Mouse (Mus musculus) embryonic facial prominence, embryonic 13.5 days (tissue): ENCODE measurements at regions not wholly inside any gene's neighbourhood (a gene's known extent, or its start where the extent isn't known, plus 50 kb on each side); places are given as distances from the start of the nearest gene placed in this dataset.

Experiments used
- ATAC-seq: fragments of 200-750 bp; cut with Nextera tagmentation; 2 replicates; pipeline ENCODE4 v1.8.0; 2017; ENCODE audit warnings: low read depth; ENCODE audit not compliant: insufficient number of reproducible peaks, insufficient read depth, low FRiP score, low TSS enrichment
- H3K27ac ChIP-seq: fragments of 300-500 bp; sonication (generic); 2 replicates; pipeline ENCODE4 v1.5.1; 2015; ENCODE audit warnings: moderate library complexity, mild to moderate bottlenecking, inconsistent platforms
- H3K27me3 ChIP-seq: fragments of 300-500 bp; sonication (generic); 2 replicates; pipeline ENCODE4 v1.6.1; 2015; ENCODE audit warnings: mild to moderate bottlenecking, inconsistent platforms
- H3K36me3 ChIP-seq: fragments of 300-500 bp; sonication (generic); 2 replicates; pipeline ENCODE4 v1.6.1; 2015; ENCODE audit warnings: mild to moderate bottlenecking, inconsistent platforms
- H3K4me1 ChIP-seq: fragments of 300-500 bp; sonication (generic); 2 replicates; pipeline ENCODE4 v1.6.1; 2015; ENCODE audit warnings: inconsistent platforms
- H3K4me2 ChIP-seq: fragments of 300-500 bp; sonication (generic); 2 replicates; pipeline ENCODE4 v1.6.1; 2015; ENCODE audit warnings: moderate library complexity, mild to moderate bottlenecking, inconsistent platforms
- H3K4me3 ChIP-seq: fragments of 300-500 bp; sonication (generic); 2 replicates; pipeline ENCODE4 v1.5.1; 2015; ENCODE audit warnings: mild to moderate bottlenecking, inconsistent platforms
- H3K9ac ChIP-seq: fragments of 300-500 bp; sonication (generic); 2 replicates; pipeline ENCODE4 v1.6.1; 2015; ENCODE audit warnings: mild to moderate bottlenecking, inconsistent platforms
- H3K9me3 ChIP-seq: fragments of 300-500 bp; sonication (generic); 2 replicates; pipeline ENCODE4 v1.6.1; 2016; ENCODE audit warnings: inconsistent platforms
- WGBS: fragments of 180-500 bp; shearing (Covaris S2); methylation state at CpG from one replicate; pipeline ENCODE4 v1.1.7; 2015; ENCODE audit warnings: mixed read lengths; 5-methylcytosine and 5-hydroxymethylcytosine counted together

- Histone ChIP-seq H3K9me3 (no peaks in the 10 kb centered on the region), H3K27ac (no peak overlapping the region), H3K9ac (no peak overlapping the region), H3K4me2 (no peak overlapping the region), H3K36me3 (no peaks in the 10 kb centered on the region), H3K4me1 (no peaks in the 10 kb centered on the region), H3K4me3 (no peak overlapping the region), H3K27me3 (no peaks in the 10 kb centered on the region)
- 82% methylated on average over 4 of the region's 4 CpGs for WGBS
- no peak for ATAC-seq
These were observed 208.5 kb upstream of the Mocs1 start for GRCm38 (mm10) chr17:49219512-49220197.

DNA sequence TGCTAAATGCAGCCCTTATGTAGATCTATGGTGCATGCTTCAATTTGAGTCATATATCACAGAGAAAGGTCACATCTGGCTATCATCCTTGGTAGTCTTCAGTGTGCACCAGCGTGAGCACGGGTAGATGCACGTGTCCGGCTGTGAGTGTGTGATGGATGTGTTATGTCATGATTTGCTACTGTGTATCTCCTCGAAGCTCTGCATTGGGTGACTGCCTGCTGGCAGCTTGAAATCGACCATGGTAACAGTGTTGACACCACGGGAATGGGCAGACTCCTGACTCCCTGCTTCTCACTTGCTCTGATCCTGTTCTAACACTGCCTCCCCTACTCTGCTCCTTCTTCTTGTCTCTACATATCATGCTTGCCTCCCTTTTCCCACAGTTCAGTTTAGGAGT, 204.9 kb upstream of the Mocs1 start:
- Histone ChIP-seq H3K9me3 (no peaks in the 10 kb centered on the region), H3K36me3 (no peaks in the 10 kb centered on the region), H3K27ac (no peak overlapping the region), H3K9ac (no peak overlapping the region), H3K27me3 (no peaks in the 10 kb centered on the region), H3K4me1 (no peaks in the 10 kb centered on the region), H3K4me3 (no peak overlapping the region), H3K4me2 (no peak overlapping the region)
- 83% methylated on average over 7 of the region's 7 CpGs for WGBS
- ATAC-seq, result no peak

DNA sequence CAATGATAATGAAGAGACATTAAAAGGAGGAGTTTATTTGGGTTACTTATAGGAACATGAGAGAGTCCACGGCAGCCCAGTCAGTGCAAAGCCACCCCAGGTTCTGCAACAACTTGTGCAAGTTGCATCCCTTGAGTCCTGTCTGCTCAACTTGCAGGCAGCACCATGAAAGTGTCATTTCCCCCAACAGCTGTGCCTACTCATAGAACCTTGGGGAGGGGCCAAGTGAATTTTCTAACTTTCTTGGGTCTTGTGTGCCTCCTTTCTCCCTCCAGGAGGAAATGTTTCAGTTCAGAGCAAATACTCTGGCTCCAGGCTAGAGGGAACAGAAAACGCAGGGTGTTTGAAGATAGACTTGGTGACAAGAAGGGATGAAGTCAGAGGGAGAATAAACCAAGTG, 204.5 kb upstream of the Mocs1 start:
- no peaks in the 10 kb centered on the region for H3K27me3 ChIP-seq
- H3K4me1 ChIP-seq, result no peaks in the 10 kb centered on the region
- WGBS, result 77% methylated on average over 2 of the region's 2 CpGs
- no peak overlapping the region for H3K4me2 ChIP-seq
- ATAC-seq, result no peak
- H3K9ac ChIP-seq, result no peak overlapping the region
- H3K27ac ChIP-seq, result no peak overlapping the region
- H3K4me3 ChIP-seq, result no peak overlapping the region
- H3K9me3 ChIP-seq, result no peaks in the 10 kb centered on the region
- no peaks in the 10 kb centered on the region for H3K36me3 ChIP-seq

DNA sequence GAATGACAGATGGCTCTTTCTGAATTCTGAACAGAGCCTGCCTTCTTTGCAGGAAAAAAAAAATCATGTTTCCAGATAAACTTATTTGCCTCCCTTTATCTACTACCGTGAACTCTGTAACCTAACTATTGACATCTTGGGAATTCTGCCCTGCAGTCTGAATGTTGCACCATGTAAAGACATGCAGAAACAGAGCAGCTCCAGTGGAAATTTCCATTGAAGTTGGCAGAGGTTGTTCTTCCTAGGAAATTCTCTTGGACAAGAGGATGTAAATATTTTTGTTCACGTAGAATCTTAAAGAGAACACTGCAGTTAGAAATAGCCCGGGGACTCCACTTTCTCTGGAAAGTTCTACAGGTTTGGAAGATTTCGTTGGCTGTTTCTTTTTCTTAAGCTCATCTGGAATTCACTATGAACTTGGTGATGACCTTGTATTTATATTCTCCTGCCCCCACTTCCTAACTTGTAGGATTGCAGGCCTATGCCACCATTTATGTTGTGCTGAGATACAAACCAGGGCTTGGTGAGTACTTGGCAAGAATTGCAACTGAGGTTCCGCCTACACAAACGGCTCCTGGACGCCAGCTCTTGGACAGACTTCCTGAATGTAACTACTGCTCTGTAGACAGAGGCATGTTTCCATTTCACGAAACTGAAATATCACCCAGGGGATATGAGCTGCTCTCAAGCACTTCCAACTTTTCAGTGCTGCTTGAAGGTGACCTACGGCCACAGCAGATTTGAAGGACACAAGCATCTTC, 202.7 kb upstream of the Mocs1 start:
- no peaks in the 10 kb centered on the region for H3K9me3 ChIP-seq
- no peaks in the 10 kb centered on the region for H3K4me1 ChIP-seq
- ATAC-seq, result no peak
- no peak overlapping the region for H3K27ac ChIP-seq
- H3K27me3 ChIP-seq, result no peaks in the 10 kb centered on the region
- H3K4me3 ChIP-seq, result no peak overlapping the region
- no peak overlapping the region for H3K9ac ChIP-seq
- WGBS, result 77% methylated on average over 9 of the region's 9 CpGs
- no peak overlapping the region for H3K4me2 ChIP-seq
- H3K36me3 ChIP-seq, result no peaks in the 10 kb centered on the region

DNA sequence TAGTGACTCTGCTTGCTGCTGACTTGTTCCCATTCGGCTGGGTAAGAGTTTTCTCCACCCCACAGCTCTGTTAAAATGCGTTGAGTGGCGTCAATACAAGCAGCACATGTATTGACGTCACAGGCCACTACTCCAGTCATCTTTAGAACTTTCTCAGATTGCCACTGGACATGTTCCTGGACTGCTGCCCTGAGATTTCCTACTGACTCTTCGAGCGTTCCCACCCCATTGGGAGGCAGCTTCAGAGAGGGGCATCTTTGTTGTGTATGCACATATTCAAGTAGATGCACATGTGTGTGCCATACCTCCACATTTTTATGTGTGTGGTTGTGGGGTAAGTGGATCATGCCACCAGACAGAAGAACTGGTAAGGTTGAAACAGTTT, 202.2 kb upstream of the Mocs1 start:
- H3K27ac ChIP-seq, result no peak overlapping the region
- H3K4me1 ChIP-seq, result no peaks in the 10 kb centered on the region
- H3K9me3 ChIP-seq, result no peaks in the 10 kb centered on the region
- 81% methylated on average over 6 of the region's 6 CpGs for WGBS
- no peaks in the 10 kb centered on the region for H3K27me3 ChIP-seq
- no peak for ATAC-seq
- H3K9ac ChIP-seq, result no peak overlapping the region
- H3K4me3 ChIP-seq, result no peak overlapping the region
- no peak overlapping the region for H3K4me2 ChIP-seq
- no peaks in the 10 kb centered on the region for H3K36me3 ChIP-seq

- Histone ChIP-seq H3K9ac (no peak overlapping the region), H3K4me3 (no peak overlapping the region), H3K36me3 (no peaks in the 10 kb centered on the region), H3K9me3 (no peaks in the 10 kb centered on the region), H3K4me2 (no peak overlapping the region), H3K27me3 (no peaks in the 10 kb centered on the region), H3K27ac (no peak overlapping the region), H3K4me1 (peaks cover 2% of the 10 kb centered on the region; the same call in 1 of the 2 replicates)
- no peak for ATAC-seq
- WGBS, result 40% methylated on average over 3 of the region's 3 CpGs
These were observed 196.9 kb upstream of the Mocs1 start for GRCm38 (mm10) chr17:49231287-49231686.

DNA sequence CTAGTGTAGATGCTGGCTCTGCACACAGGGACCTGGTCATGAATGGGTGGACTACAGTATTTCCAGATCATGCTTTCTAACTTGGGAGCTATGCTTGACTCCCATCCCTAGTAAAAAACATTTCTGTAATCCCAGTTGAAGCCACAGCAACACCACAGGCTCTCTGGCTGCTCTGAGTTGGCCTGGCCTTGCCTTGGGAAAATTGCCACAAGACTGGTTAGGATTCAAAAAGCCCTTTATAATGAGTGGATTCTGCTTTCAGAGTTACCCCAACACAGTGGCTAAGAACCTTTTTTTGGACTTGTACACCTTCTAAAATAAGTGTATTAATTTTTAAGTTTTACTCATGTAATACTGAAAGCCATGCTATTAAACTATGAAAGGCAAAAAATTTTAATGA, 188.1 kb upstream of the Mocs1 start:
- H3K9me3 ChIP-seq, result no peaks in the 10 kb centered on the region
- H3K4me3 ChIP-seq, result no peak overlapping the region
- no peak overlapping the region for H3K4me2 ChIP-seq
- H3K27me3 ChIP-seq, result peaks cover 2% of the 10 kb centered on the region; the same call in 1 of the 2 replicates
- no peak for ATAC-seq
- no peaks in the 10 kb centered on the region for H3K36me3 ChIP-seq
- H3K27ac ChIP-seq, result no peak overlapping the region
- H3K4me1 ChIP-seq, result no peaks in the 10 kb centered on the region
- no peak overlapping the region for H3K9ac ChIP-seq

GRCm38 (mm10) chr17:49243419-49243818, 184.7 kb upstream of the Mocs1 start:
- Histone ChIP-seq H3K9ac (no peak overlapping the region), H3K4me1 (peaks cover 9% of the 10 kb centered on the region; the same call in 1 of the 2 replicates), H3K4me3 (no peak overlapping the region), H3K27ac (no peak overlapping the region), H3K4me2 (no peak overlapping the region), H3K9me3 (no peaks in the 10 kb centered on the region), H3K27me3 (peaks cover 2% of the 10 kb centered on the region; the same call in 1 of the 2 replicates), H3K36me3 (no peaks in the 10 kb centered on the region)
- no peak for ATAC-seq
- 66% methylated on average over 2 of the region's 2 CpGs for WGBS

DNA sequence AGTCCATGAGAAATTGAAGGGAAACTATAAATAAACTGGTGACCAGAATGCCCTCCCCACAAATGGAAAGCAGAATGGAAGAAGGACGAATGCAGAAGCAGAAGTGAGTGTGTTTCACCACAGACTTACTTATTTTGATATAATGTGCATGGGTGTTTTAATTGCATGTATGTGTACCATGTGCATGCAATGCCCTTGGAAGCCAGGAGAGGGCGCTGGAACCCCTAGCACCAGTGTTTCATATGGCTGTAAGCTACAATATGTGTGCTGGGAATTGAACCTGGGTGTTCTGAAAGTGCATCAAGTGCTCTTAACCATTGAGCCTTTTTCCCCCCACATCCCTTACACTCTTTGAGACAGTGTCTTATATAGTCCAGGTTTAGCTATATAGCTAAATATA, 183.1 kb upstream of the Mocs1 start:
- Histone ChIP-seq H3K27ac (no peak overlapping the region), H3K4me3 (no peak overlapping the region), H3K9ac (no peak overlapping the region), H3K4me2 (no peak overlapping the region), H3K4me1 (peaks cover 12% of the 10 kb centered on the region; the same call in 1 of the 2 replicates), H3K27me3 (peaks cover 2% of the 10 kb centered on the region; the same call in 1 of the 2 replicates), H3K9me3 (no peaks in the 10 kb centered on the region), H3K36me3 (no peaks in the 10 kb centered on the region)
- no peak for ATAC-seq
- WGBS, result 59% methylated on average over 2 of the region's 2 CpGs

GRCm38 (mm10) chr17:49247215-49247614, 180.9 kb upstream of the Mocs1 start:
- Histone ChIP-seq H3K9me3 (no peaks in the 10 kb centered on the region), H3K4me3 (no peak overlapping the region), H3K4me2 (no peak overlapping the region), H3K27me3 (no peaks in the 10 kb centered on the region), H3K9ac (no peak overlapping the region), H3K4me1 (peaks cover 24% of the 10 kb centered on the region), H3K27ac (no peak overlapping the region), H3K36me3 (no peaks in the 10 kb centered on the region)
- no peak for ATAC-seq
- 63% methylated on average over 17 of the region's 17 CpGs for WGBS

DNA sequence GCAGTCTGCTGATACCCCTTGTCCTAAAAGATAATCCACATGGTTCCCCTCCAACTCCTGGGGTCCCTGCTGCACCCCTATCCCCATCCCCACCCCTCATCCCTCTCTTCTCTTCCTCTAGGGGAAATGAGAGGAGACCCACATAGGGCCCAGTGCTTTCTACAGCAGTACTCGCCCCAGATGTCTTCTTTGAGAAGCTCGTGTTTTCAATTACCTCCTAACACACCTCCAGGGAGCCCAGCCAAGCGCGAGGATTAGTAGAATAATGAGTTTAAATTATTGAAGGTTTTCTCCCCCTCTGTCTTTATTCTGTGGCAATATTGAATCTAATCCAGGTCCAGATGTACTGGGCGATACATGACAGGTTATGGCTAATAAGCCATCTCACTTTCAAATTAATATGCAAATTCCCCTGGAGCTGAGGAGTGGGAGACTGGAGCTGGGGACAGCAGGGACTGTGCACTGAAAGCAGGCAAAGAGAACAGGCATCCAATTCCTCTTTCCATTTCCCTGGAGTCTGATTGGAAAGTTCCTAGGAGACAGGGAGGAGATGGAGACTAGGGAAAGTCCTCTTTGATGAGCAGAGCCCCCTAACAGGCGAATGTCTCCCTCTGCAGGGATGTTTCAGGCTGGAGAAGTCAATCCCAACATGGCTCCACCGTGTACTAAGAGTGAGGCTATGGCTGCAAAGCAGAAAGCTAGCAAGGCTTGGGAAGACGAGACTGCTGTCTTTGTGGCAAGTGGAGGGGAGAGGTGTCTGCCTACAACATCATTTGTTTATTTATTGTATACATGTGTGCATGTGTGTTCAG, 177.2 kb upstream of the Mocs1 start:
- Histone ChIP-seq H3K27me3 (no peaks in the 10 kb centered on the region), H3K4me1 (peaks cover 24% of the 10 kb centered on the region), H3K9me3 (no peaks in the 10 kb centered on the region), H3K4me2 (no peak overlapping the region), H3K4me3 (no peak overlapping the region), H3K27ac (no peak overlapping the region), H3K36me3 (no peaks in the 10 kb centered on the region), H3K9ac (no peak overlapping the region)
- 23% methylated on average over 8 of the region's 8 CpGs for WGBS
- no peak for ATAC-seq
